Comparison of ENCODE assay signal across 12 mouse cellular contexts in genomic region chr8:123101244-123101643, GRCm38 (mm10). TPM values are rescaled to one million over a fixed set of nuclear protein-coding genes. Genes with fewer than 3 reads are reported as not detected.
DNase-seq lines count a peak whose midpoint lies in the region; ATAC-seq lines count a peak whose summit lies in the region.
"Had no signal": no experiment of that assay in that cellular context is flagged by ENCODE, and none has a peak within 500 bp of the region (broad histone marks: within the 10 kb centered on the region; RNA-seq: fewer than 3 reads in every experiment).

No protein-coding gene starts in this region.

- 75% methylated on average over 4 of the region's 4 CpGs for WGBS in heart, embryonic 14.5 days
- 66% methylated on average over 4 of the region's 4 CpGs for WGBS in lung, embryonic 16.5 days
- WGBS in hindbrain, embryonic 15.5 days: 83% methylated on average over 4 of the region's 4 CpGs
- WGBS in neural tube, embryonic 13.5 days: 74% methylated on average over 4 of the region's 4 CpGs

- H3K4me1 ChIP-seq in heart, embryonic 14.5 days (ENCODE audit: control insufficient read depth in 2 of 2, insufficient read depth in 2 of 2, low read length in 2 of 2): peaks cover 5 to 13% of the 10 kb centered on the region in 2 experiments
- peaks cover 10% of the 10 kb centered on the region for H3K4me1 ChIP-seq in lung, embryonic 16.5 days (replicated peaks; ENCODE audit: control insufficient read depth, insufficient read depth, low read length)
- peaks cover 23% of the 10 kb centered on the region for H3K4me1 ChIP-seq in hindbrain, embryonic 15.5 days (replicated peaks)
- peaks cover 22% of the 10 kb centered on the region for H3K4me1 ChIP-seq in neural tube, embryonic 13.5 days (replicated peaks)

- H3K4me3 ChIP-seq in heart, embryonic 14.5 days (ENCODE audit: control insufficient read depth in 1 of 2, insufficient read depth in 1 of 2, low read depth in 1 of 2, low read length in 2 of 2): no peak overlapping the region
- no peak overlapping the region for H3K4me3 ChIP-seq in lung, embryonic 16.5 days (ENCODE audit: low read length)
- peak overlapping the region; percentile 58; the same call in 1 of the 2 replicates for H3K4me3 ChIP-seq in hindbrain, embryonic 15.5 days
- H3K4me3 ChIP-seq in neural tube, embryonic 13.5 days: 0 out of 2 replicates have a peak overlapping the region, but pooled peaks have one; percentile 81

- no peak overlapping the region for H3K27ac ChIP-seq in heart, embryonic 14.5 days (replicated peaks in 1 of 2; ENCODE audit: control insufficient read depth in 1 of 2, insufficient read depth in 1 of 2, low read depth in 2 of 2, low read length in 2 of 2)
- H3K27ac ChIP-seq in lung, embryonic 16.5 days (ENCODE audit: low read length): no peak overlapping the region
- no peak overlapping the region for H3K27ac ChIP-seq in hindbrain, embryonic 15.5 days (replicated peaks)
- no peak overlapping the region for H3K27ac ChIP-seq in neural tube, embryonic 13.5 days (replicated peaks)

- peak overlapping the region; percentile 91 for H3K4me2 ChIP-seq in heart, embryonic 14.5 days (ENCODE audit: low read length)
- peak overlapping the region; percentile 86; the same call in 1 of the 2 replicates for H3K4me2 ChIP-seq in lung, embryonic 16.5 days (ENCODE audit: low read depth, low read length)
- H3K4me2 ChIP-seq in hindbrain, embryonic 15.5 days: peak overlapping the region; percentile 90
- H3K4me2 ChIP-seq in neural tube, embryonic 13.5 days: peak overlapping the region; percentile 76; the same call in 1 of the 2 replicates

- intact Hi-C loops in heart, postnatal 14 days (cut with DNase I): loop anchor here (2.0 to 5.0 kb wide), 3 partner anchors 59 to 264 kb away; partner anchors contain the start of gene Ankrd11

- H3K9me3 ChIP-seq in heart, embryonic 14.5 days (ENCODE audit: control insufficient read depth, low read length): no peaks in the 10 kb centered on the region
- no peaks in the 10 kb centered on the region for H3K9me3 ChIP-seq in lung, embryonic 16.5 days (ENCODE audit: control insufficient read depth, low read length)
- H3K9me3 ChIP-seq in hindbrain, embryonic 15.5 days: no peaks in the 10 kb centered on the region
- no peaks in the 10 kb centered on the region for H3K9me3 ChIP-seq in neural tube, embryonic 13.5 days

- no peak for ATAC-seq in heart, embryonic 14.5 days (ENCODE audit: insufficient number of reproducible peaks, insufficient read depth, low FRiP score, low read depth)
- ATAC-seq in lung, embryonic 16.5 days (ENCODE audit: low read depth): no peak
- no peak for ATAC-seq in hindbrain, embryonic 15.5 days (ENCODE audit: low FRiP score, low read depth)
- ATAC-seq in neural tube, embryonic 13.5 days (ENCODE audit: low read depth): no peak
- no peak for ATAC-seq in granulocyte monocyte progenitor cell, adult 5-6 weeks (replicated peaks; ENCODE audit: poor library complexity, severe bottlenecking)

- H3K36me3 ChIP-seq in heart, embryonic 14.5 days (ENCODE audit: control insufficient read depth, insufficient read depth, low read length): peaks cover 47% of the 10 kb centered on the region
- H3K36me3 ChIP-seq in lung, embryonic 16.5 days (ENCODE audit: control insufficient read depth, insufficient read depth, low read length): peaks cover 32% of the 10 kb centered on the region
- peaks cover 40% of the 10 kb centered on the region for H3K36me3 ChIP-seq in hindbrain, embryonic 15.5 days
- peaks cover 45% of the 10 kb centered on the region for H3K36me3 ChIP-seq in neural tube, embryonic 13.5 days

- no peak for DNase-seq in heart, postnatal 14 days
- no peak for DNase-seq in lung, postnatal 4 days
- no peak for DNase-seq in layer of hippocampus, adult 18-20 months (ENCODE audit: low spot score in 2 of 2)
- DNase-seq: adrenal gland, postnatal 25 days; cerebellum, postnatal 10 days; kidney, postnatal 10 days; lung, postnatal 14 days had no signal

- no peak overlapping the region; the same call in 1 of the 2 replicates for H3K9ac ChIP-seq in heart, embryonic 14.5 days (ENCODE audit: low read length)
- H3K9ac ChIP-seq in lung, embryonic 16.5 days (ENCODE audit: low read length): no peak overlapping the region
- H3K9ac ChIP-seq in hindbrain, embryonic 15.5 days: no peak overlapping the region
- peak overlapping the region; percentile 73; the same call in 1 of the 2 replicates for H3K9ac ChIP-seq in neural tube, embryonic 13.5 days

- no peaks in the 10 kb centered on the region for H3K27me3 ChIP-seq in heart, embryonic 14.5 days (ENCODE audit: control insufficient read depth, insufficient read depth, low read length)
- H3K27me3 ChIP-seq in lung, embryonic 16.5 days (ENCODE audit: control insufficient read depth, insufficient read depth, low read depth, low read length): no peaks in the 10 kb centered on the region
- H3K27me3 ChIP-seq in hindbrain, embryonic 15.5 days: no peaks in the 10 kb centered on the region
- no peaks in the 10 kb centered on the region for H3K27me3 ChIP-seq in neural tube, embryonic 13.5 days

RNA-seq across cellular contexts. Expression of gene Rpl13, which starts 0.9 kb away (rescaled TPM):
- 1,025 and 1,098 TPM in 2 replicates for polyA plus RNA-seq in heart, embryonic 14.5 days (2014; fragmentation: Nextera tagmentation; extraction: Ambion mirVana)
- 100 to 1,000 TPM; 426 to 446 TPM for total RNA-seq in heart, postnatal 14 days (2021)
- 1,316 and 1,484 TPM in 2 replicates for polyA plus RNA-seq in lung, embryonic 16.5 days (2015; fragmentation: Nextera tagmentation; extraction: Ambion mirVana)
- polyA plus RNA-seq in hindbrain, embryonic 15.5 days (2015; fragmentation: Nextera tagmentation; extraction: Ambion mirVana): 632 and 725 TPM in 2 replicates
- 629 and 772 TPM in 2 replicates for polyA plus RNA-seq in neural tube, embryonic 13.5 days (2015; fragmentation: Nextera tagmentation; extraction: Ambion mirVana)
- total RNA-seq in layer of hippocampus, adult 18-20 months (2021): 100 to 1,000 TPM; 467 to 496 TPM
- total RNA-seq in granulocyte monocyte progenitor cell, adult 5-6 weeks (2014; fragmentation: Nextera tagmentation): 1,716 and 2,163 TPM in 2 replicates
- 2,167 and 2,701 TPM in 2 replicates for total RNA-seq in granulocyte monocyte progenitor cell, adult 5-6 weeks (2017)

RNA-seq across cellular contexts. Expression of gene Cpne7, which starts 15.9 kb away (rescaled TPM):
- 0.08 and 0.14 TPM in 2 replicates for polyA plus RNA-seq in heart, embryonic 14.5 days (2014; fragmentation: Nextera tagmentation; extraction: Ambion mirVana)
- total RNA-seq in heart, postnatal 14 days (2021): under 1 TPM; 0.31 to 0.39 TPM
- 0.73 and 0.83 TPM in 2 replicates for polyA plus RNA-seq in lung, embryonic 16.5 days (2015; fragmentation: Nextera tagmentation; extraction: Ambion mirVana)
- polyA plus RNA-seq in hindbrain, embryonic 15.5 days (2015; fragmentation: Nextera tagmentation; extraction: Ambion mirVana): 4.3 and 4.5 TPM in 2 replicates
- polyA plus RNA-seq in neural tube, embryonic 13.5 days (2015; fragmentation: Nextera tagmentation; extraction: Ambion mirVana): 0.68 and 1.1 TPM in 2 replicates
- 100 to 1,000 TPM; 273 to 284 TPM for total RNA-seq in layer of hippocampus, adult 18-20 months (2021)
- total RNA-seq in granulocyte monocyte progenitor cell, adult 5-6 weeks (2014; fragmentation: Nextera tagmentation): not detected in 2 replicates
- total RNA-seq in granulocyte monocyte progenitor cell, adult 5-6 weeks (2017): not detected in 2 replicates

RNA-seq across cellular contexts. Expression of gene Spg7, which starts 38.5 kb away (rescaled TPM):
- 64.5 and 64.7 TPM in 2 replicates for polyA plus RNA-seq in heart, embryonic 14.5 days (2014; fragmentation: Nextera tagmentation; extraction: Ambion mirVana)
- total RNA-seq in heart, postnatal 14 days (2021): 10 to 100 TPM; 75.5 to 76.9 TPM
- 43.7 and 46.4 TPM in 2 replicates for polyA plus RNA-seq in lung, embryonic 16.5 days (2015; fragmentation: Nextera tagmentation; extraction: Ambion mirVana)
- polyA plus RNA-seq in hindbrain, embryonic 15.5 days (2015; fragmentation: Nextera tagmentation; extraction: Ambion mirVana): 43.3 and 49.1 TPM in 2 replicates
- 48.7 and 50.1 TPM in 2 replicates for polyA plus RNA-seq in neural tube, embryonic 13.5 days (2015; fragmentation: Nextera tagmentation; extraction: Ambion mirVana)
- 10 to 100 TPM; 60.0 to 64.8 TPM for total RNA-seq in layer of hippocampus, adult 18-20 months (2021)
- total RNA-seq in granulocyte monocyte progenitor cell, adult 5-6 weeks (2014; fragmentation: Nextera tagmentation): 29.5 and 40.3 TPM in 2 replicates
- 47.3 and 65.5 TPM in 2 replicates for total RNA-seq in granulocyte monocyte progenitor cell, adult 5-6 weeks (2017)

RNA-seq across cellular contexts. Expression of gene Sult5a1, which starts 56.9 kb away (rescaled TPM):
- polyA plus RNA-seq in heart, embryonic 14.5 days (2014; fragmentation: Nextera tagmentation; extraction: Ambion mirVana): 4.3 and 6.0 TPM in 2 replicates
- total RNA-seq in heart, postnatal 14 days (2021): 1 to 10 TPM; 1.2 to 2.1 TPM
- polyA plus RNA-seq in lung, embryonic 16.5 days (2015; fragmentation: Nextera tagmentation; extraction: Ambion mirVana): 21.2 and 24.7 TPM in 2 replicates
- polyA plus RNA-seq in hindbrain, embryonic 15.5 days (2015; fragmentation: Nextera tagmentation; extraction: Ambion mirVana): 1.6 TPM in 2 replicates
- polyA plus RNA-seq in neural tube, embryonic 13.5 days (2015; fragmentation: Nextera tagmentation; extraction: Ambion mirVana): 1.2 and 2.4 TPM in 2 replicates
- 1 to 10 TPM; 2.2 to 3.2 TPM for total RNA-seq in layer of hippocampus, adult 18-20 months (2021)
- total RNA-seq in granulocyte monocyte progenitor cell, adult 5-6 weeks (2014; fragmentation: Nextera tagmentation): not detected in 2 replicates
- total RNA-seq in granulocyte monocyte progenitor cell, adult 5-6 weeks (2017): not detected in 2 replicates

RNA-seq across cellular contexts. Expression of gene Ankrd11, which starts 59.2 kb away (rescaled TPM):
- 63.3 and 68.2 TPM in 2 replicates for polyA plus RNA-seq in heart, embryonic 14.5 days (2014; fragmentation: Nextera tagmentation; extraction: Ambion mirVana)
- total RNA-seq in heart, postnatal 14 days (2021): 10 to 100 TPM; 75.3 to 80.8 TPM
- 23.9 and 25.8 TPM in 2 replicates for polyA plus RNA-seq in lung, embryonic 16.5 days (2015; fragmentation: Nextera tagmentation; extraction: Ambion mirVana)
- 65.3 and 70.8 TPM in 2 replicates for polyA plus RNA-seq in hindbrain, embryonic 15.5 days (2015; fragmentation: Nextera tagmentation; extraction: Ambion mirVana)
- 43.2 and 58.2 TPM in 2 replicates for polyA plus RNA-seq in neural tube, embryonic 13.5 days (2015; fragmentation: Nextera tagmentation; extraction: Ambion mirVana)
- 100 to 1,000 TPM; 165 to 176 TPM for total RNA-seq in layer of hippocampus, adult 18-20 months (2021)
- total RNA-seq in granulocyte monocyte progenitor cell, adult 5-6 weeks (2014; fragmentation: Nextera tagmentation): 86.3 and 104 TPM in 2 replicates
- 63.3 and 63.9 TPM in 2 replicates for total RNA-seq in granulocyte monocyte progenitor cell, adult 5-6 weeks (2017)

Comparison
In these comparisons a context has a peak if more than half of its experiments do, and no peak if none do; other contexts are left out.
1. H3K4me3 ChIP-seq: peak in hindbrain, embryonic 15.5 days (single experiment) and neural tube, embryonic 13.5 days (single experiment); none in heart, embryonic 14.5 days (0 of 2) and lung, embryonic 16.5 days (single experiment).
2. Peak in every context shown above with its lines, with median percentiles within 50 percentile points of each other: H3K4me2 ChIP-seq.